Mouse (Mus musculus): Measurements from ENCODE around the gene Sparcl1.

GRCm38 (mm10) chr5:104141067-104141466 is 27.5 kb upstream of the Sparcl1 start:
- TF ChIP-seq CTCF (IDR thresholded peaks at IDR 0.05; ENCODE audit: extremely low read depth, insufficient read depth, low read length) (peak; percentile 38), POLR2A (IDR thresholded peaks at IDR 0.05; ENCODE audit: extremely low read depth, insufficient read depth, low read length) (no peak)

Measured in cortical plate, adult 2 months (tissue).